Mouse (Mus musculus): ENCODE results near the gene Golt1a. TPM values are rescaled to one million over a fixed set of nuclear protein-coding genes. Genes with fewer than 3 reads are reported as not detected.

Golt1a gene
- total and polyA plus RNA-seq, 3 experiments, result 0.43 TPM; not detected in 2

GRCm38 (mm10) chr1:133353371-133353809 is 43.8 kb downstream of the Golt1a start:
- 0 out of 2 replicates have a peak, but pooled peaks have one; percentile 70 for TF ChIP-seq EP300 (IDR thresholded peaks at IDR 0.05; ENCODE audit: insufficient read depth, low read depth, low read length)
- TF ChIP-seq POLR2A (IDR thresholded peaks at IDR 0.05; ENCODE audit: insufficient read depth, low read depth, low read length), result no peak
- TF ChIP-seq CTCF (IDR thresholded peaks at IDR 0.05), result peak; percentile 95
- WGBS, result 35% methylated on average over 12 of the region's 12 CpGs
- peak; percentile 63 to 78 for DNase-seq
- intact Hi-C loops (cut with DNase I), result loop anchor here (2.0 kb wide), 3 partner anchors 39 to 207 kb away; no protein-coding TSS in a partner anchor
- H3K27ac ChIP-seq, result no peak overlapping the region
- no peak overlapping the region for H3K4me3 ChIP-seq
- H3K9ac ChIP-seq (ENCODE audit: low read depth, low read length), result no peak overlapping the region
- H3K4me1 ChIP-seq (ENCODE audit: control insufficient read depth, insufficient read depth, low read length), result no peaks in the 10 kb centered on the region
- no peaks in the 10 kb centered on the region for H3K27me3 ChIP-seq (ENCODE audit: control insufficient read depth, insufficient read depth, low read length)
- H3K36me3 ChIP-seq (ENCODE audit: control insufficient read depth, insufficient read depth, low read length), result no peaks in the 10 kb centered on the region
- no peaks in the 10 kb centered on the region for H3K79me2 ChIP-seq (replicated peaks; ENCODE audit: control insufficient read depth, insufficient read depth, low read length)

- Histone ChIP-seq H3K36me3 (ENCODE audit: control insufficient read depth, insufficient read depth, low read length) (no peaks in the 10 kb centered on the region), H3K4me1 (ENCODE audit: control insufficient read depth, insufficient read depth, low read length) (no peaks in the 10 kb centered on the region), H3K27me3 (ENCODE audit: control insufficient read depth, insufficient read depth, low read length) (no peaks in the 10 kb centered on the region), H3K9ac (ENCODE audit: low read depth, low read length) (no peak overlapping the region), H3K4me3 (no peak overlapping the region), H3K27ac (no peak overlapping the region), H3K79me2 (replicated peaks; ENCODE audit: control insufficient read depth, insufficient read depth, low read length) (no peaks in the 10 kb centered on the region)
- intact Hi-C loops (cut with DNase I), result no loop called here
- TF ChIP-seq EP300 (IDR thresholded peaks at IDR 0.05; ENCODE audit: insufficient read depth, low read depth, low read length), result no peak
- no peak for TF ChIP-seq POLR2A (IDR thresholded peaks at IDR 0.05; ENCODE audit: insufficient read depth, low read depth, low read length)
- no peak for TF ChIP-seq CTCF (IDR thresholded peaks at IDR 0.05)
- WGBS, result 65% methylated on average over 5 of the region's 5 CpGs
- no peak for DNase-seq
Measured at GRCm38 (mm10) chr1:133355469-133355868, 45.9 kb downstream of the Golt1a start.

GRCm38 (mm10) chr1:133355912-133356311 is 46.3 kb downstream of the Golt1a start:
- no peak for DNase-seq
- no peaks in the 10 kb centered on the region for H3K27me3 ChIP-seq (ENCODE audit: control insufficient read depth, insufficient read depth, low read length)

GRCm38 (mm10) chr1:133356330-133356729 is 46.7 kb downstream of the Golt1a start:
- 64% methylated on average over 8 of the region's 8 CpGs for WGBS
- DNase-seq, result no peak
- intact Hi-C loops (cut with DNase I), result no loop called here

More at GRCm38 (mm10) chr1:133355912-133356311, 46.3 kb downstream of the Golt1a start:
- no peak for TF ChIP-seq POLR2A (IDR thresholded peaks at IDR 0.05; ENCODE audit: insufficient read depth, low read depth, low read length)
- TF ChIP-seq CTCF (IDR thresholded peaks at IDR 0.05), result no peak
- no peak for TF ChIP-seq EP300 (IDR thresholded peaks at IDR 0.05; ENCODE audit: insufficient read depth, low read depth, low read length)
- 60% methylated on average over 15 of the region's 15 CpGs for WGBS
- Histone ChIP-seq H3K36me3 (ENCODE audit: control insufficient read depth, insufficient read depth, low read length) (no peaks in the 10 kb centered on the region), H3K79me2 (replicated peaks; ENCODE audit: control insufficient read depth, insufficient read depth, low read length) (no peaks in the 10 kb centered on the region), H3K9ac (ENCODE audit: low read depth, low read length) (no peak overlapping the region), H3K4me1 (ENCODE audit: control insufficient read depth, insufficient read depth, low read length) (no peaks in the 10 kb centered on the region), H3K27ac (no peak overlapping the region), H3K4me3 (no peak overlapping the region)
- intact Hi-C loops (cut with DNase I), result no loop called here

GRCm38 (mm10) chr1:133361006-133361405 is 51.4 kb downstream of the Golt1a start:
- intact Hi-C loops (cut with DNase I), result no loop called here
- H3K9ac ChIP-seq (ENCODE audit: low read depth, low read length), result no peak overlapping the region
- H3K27ac ChIP-seq, result no peak overlapping the region
- H3K4me3 ChIP-seq, result no peak overlapping the region
- TF ChIP-seq CTCF (IDR thresholded peaks at IDR 0.05), result no peak
- no peak for TF ChIP-seq EP300 (IDR thresholded peaks at IDR 0.05; ENCODE audit: insufficient read depth, low read depth, low read length)
- no peak for TF ChIP-seq POLR2A (IDR thresholded peaks at IDR 0.05; ENCODE audit: insufficient read depth, low read depth, low read length)
- H3K27me3 ChIP-seq (ENCODE audit: control insufficient read depth, insufficient read depth, low read length), result 0 out of 2 replicates have a peak, but pooled peaks cover 3% of the 10 kb centered on the region
- no peaks in the 10 kb centered on the region for H3K4me1 ChIP-seq (ENCODE audit: control insufficient read depth, insufficient read depth, low read length)
- no peaks in the 10 kb centered on the region for H3K36me3 ChIP-seq (ENCODE audit: control insufficient read depth, insufficient read depth, low read length)
- 92% methylated on average over 6 of the region's 6 CpGs for WGBS
- no peak for DNase-seq
- H3K79me2 ChIP-seq (replicated peaks; ENCODE audit: control insufficient read depth, insufficient read depth, low read length), result no peaks in the 10 kb centered on the region

More at GRCm38 (mm10) chr1:133356330-133356729, 46.7 kb downstream of the Golt1a start:
- Histone ChIP-seq H3K36me3 (ENCODE audit: control insufficient read depth, insufficient read depth, low read length) (no peaks in the 10 kb centered on the region), H3K4me3 (no peak overlapping the region), H3K27ac (no peak overlapping the region), H3K79me2 (replicated peaks; ENCODE audit: control insufficient read depth, insufficient read depth, low read length) (no peaks in the 10 kb centered on the region), H3K9ac (ENCODE audit: low read depth, low read length) (no peak overlapping the region), H3K4me1 (ENCODE audit: control insufficient read depth, insufficient read depth, low read length) (no peaks in the 10 kb centered on the region), H3K27me3 (ENCODE audit: control insufficient read depth, insufficient read depth, low read length) (no peaks in the 10 kb centered on the region)
- no peak for TF ChIP-seq EP300 (IDR thresholded peaks at IDR 0.05; ENCODE audit: insufficient read depth, low read depth, low read length)
- no peak for TF ChIP-seq POLR2A (IDR thresholded peaks at IDR 0.05; ENCODE audit: insufficient read depth, low read depth, low read length)
- TF ChIP-seq CTCF (IDR thresholded peaks at IDR 0.05), result no peak

- no peak for TF ChIP-seq EP300 (IDR thresholded peaks at IDR 0.05; ENCODE audit: insufficient read depth, low read depth, low read length)
- TF ChIP-seq CTCF (IDR thresholded peaks at IDR 0.05), result no peak
- no peak for TF ChIP-seq POLR2A (IDR thresholded peaks at IDR 0.05; ENCODE audit: insufficient read depth, low read depth, low read length)
- no peaks in the 10 kb centered on the region for H3K36me3 ChIP-seq (ENCODE audit: control insufficient read depth, insufficient read depth, low read length)
- no peaks in the 10 kb centered on the region for H3K4me1 ChIP-seq (ENCODE audit: control insufficient read depth, insufficient read depth, low read length)
- no peak overlapping the region for H3K4me3 ChIP-seq
- H3K9ac ChIP-seq (ENCODE audit: low read depth, low read length), result no peak overlapping the region
- DNase-seq, result no peak
- H3K27ac ChIP-seq, result no peak overlapping the region
- 81% methylated on average over 5 of the region's 5 CpGs for WGBS
- no peaks in the 10 kb centered on the region for H3K79me2 ChIP-seq (replicated peaks; ENCODE audit: control insufficient read depth, insufficient read depth, low read length)
- 0 out of 2 replicates have a peak, but pooled peaks cover 3% of the 10 kb centered on the region for H3K27me3 ChIP-seq (ENCODE audit: control insufficient read depth, insufficient read depth, low read length)
- intact Hi-C loops (cut with DNase I), result no loop called here
Measured at GRCm38 (mm10) chr1:133362103-133362502, 52.5 kb downstream of the Golt1a start.
